Mouse (Mus musculus): ENCODE data around the gene Itpkb. TPM values are rescaled to one million over a fixed set of nuclear protein-coding genes. Genes with fewer than 3 reads are reported as not detected.

The Itpkb gene
- total RNA-seq, 1 experiment = 3.3 TPM

DNA sequence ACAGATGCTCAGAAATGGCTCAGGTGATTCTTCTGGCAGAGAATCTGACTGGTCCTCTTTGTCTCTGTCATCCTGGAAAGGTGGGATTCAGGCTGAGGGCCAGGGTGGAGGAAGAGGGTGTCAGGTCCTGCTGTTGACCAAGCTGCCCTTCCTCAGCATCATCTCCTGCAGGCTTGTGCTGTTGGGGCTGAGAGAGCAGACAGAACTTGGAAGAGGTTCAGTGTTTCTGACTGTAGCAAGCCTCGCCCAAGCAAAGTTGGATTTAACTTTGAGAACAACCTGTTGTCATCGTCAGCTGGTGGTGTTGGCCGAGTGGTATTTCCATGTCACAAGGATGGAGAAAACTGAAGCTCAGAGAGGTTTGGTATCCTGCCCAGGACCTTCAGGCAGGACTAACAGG, 74.4 kb downstream of the Itpkb start:
- no peak overlapping the region for H3K27ac ChIP-seq (ENCODE audit: insufficient read depth, low read depth, low read length, poor library complexity, severe bottlenecking)
- TF ChIP-seq HCFC1 (IDR thresholded peaks at IDR 0.05; ENCODE audit: borderline replicate concordance, insufficient read depth, low read length) (no peak), ZC3H11A (IDR thresholded peaks at IDR 0.05; ENCODE audit: borderline replicate concordance, low read depth, low read length) (no peak), CHD2 (IDR thresholded peaks at IDR 0.05; ENCODE audit: low read depth, low read length) (no peak), ZNF384 (IDR thresholded peaks at IDR 0.05; ENCODE audit: low read depth, low read length) (no peak), MAFK (IDR thresholded peaks at IDR 0.05; ENCODE audit: insufficient read depth, low read depth, low read length) (no peak)
- no peak overlapping the region for H3K4me3 ChIP-seq (ENCODE audit: insufficient read depth in 1 of 2, low read depth in 1 of 2, low read length in 2 of 2, poor library complexity in 1 of 2, severe bottlenecking in 1 of 2)
- H3K9ac ChIP-seq (ENCODE audit: insufficient read depth, low read depth, low read length, poor library complexity, severe bottlenecking) = no peak overlapping the region
- no peaks in the 10 kb centered on the region for H3K36me3 ChIP-seq (ENCODE audit: control insufficient read depth, insufficient read depth, low read length, poor library complexity, severe bottlenecking)
- DNase-seq (ENCODE audit: low read depth, low spot score) = no peak
- H3K9me3 ChIP-seq (ENCODE audit: control insufficient read depth, insufficient read depth, low read depth, low read length) = no peaks in the 10 kb centered on the region
- in situ Hi-C loops (cut with MboI; ENCODE audit: low sequenced_read_pairs in 2 of 2, unreplicated experiment in 2 of 2) = loop anchor here (5.0 to 10.0 kb wide), 2 partner anchors 120 to 132 kb away; no protein-coding TSS in a partner anchor
- H3K4me1 ChIP-seq (ENCODE audit: control insufficient read depth in 2 of 2, insufficient read depth in 2 of 2, low read length in 2 of 2, poor library complexity in 1 of 2) = peaks cover 0 to 8% of the 10 kb centered on the region in 2 experiments; a peak in 2 of 4 replicates

DNA sequence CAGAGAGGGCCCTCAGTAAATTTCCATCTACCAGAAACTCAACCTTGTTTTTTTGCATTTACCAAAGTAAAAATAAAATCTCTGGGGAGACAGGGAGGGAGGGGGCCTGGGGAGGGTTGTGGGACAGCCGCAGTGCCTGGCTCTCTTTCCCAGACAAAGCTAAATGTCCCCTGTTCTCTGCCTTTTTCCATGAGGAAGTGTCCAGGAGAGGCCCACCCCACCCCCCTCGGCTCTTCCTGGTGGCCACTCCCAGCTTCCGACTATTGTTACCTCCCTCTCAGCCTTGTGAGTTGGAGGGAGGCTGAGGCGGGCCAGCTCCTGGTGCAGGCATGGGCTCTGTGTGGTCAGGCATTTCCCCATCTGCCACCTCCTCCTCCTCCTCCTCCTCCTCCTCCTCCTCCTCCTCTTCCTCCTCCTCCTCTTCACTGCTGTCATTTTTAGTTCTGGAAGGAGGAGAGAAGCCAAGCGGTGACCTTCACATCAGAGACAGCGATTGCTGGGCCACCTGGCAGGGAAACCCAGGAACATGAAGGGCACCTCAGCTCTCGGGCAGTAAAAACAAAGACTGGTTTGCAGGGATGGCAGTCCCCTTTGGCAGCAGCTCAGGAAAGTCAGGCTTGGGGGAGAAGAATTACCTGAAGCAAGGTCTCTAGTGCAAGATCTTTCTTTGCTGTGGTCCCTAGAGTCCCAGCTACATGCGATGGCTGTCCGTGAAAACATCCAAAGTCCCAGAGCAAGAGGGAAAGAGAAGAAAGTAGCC, 75.5 kb downstream of the Itpkb start:
- H3K4me3 ChIP-seq (ENCODE audit: insufficient read depth in 1 of 2, low read depth in 1 of 2, low read length in 2 of 2, poor library complexity in 1 of 2, severe bottlenecking in 1 of 2) = no peak overlapping the region
- in situ Hi-C loops (cut with MboI; ENCODE audit: low sequenced_read_pairs in 2 of 2, unreplicated experiment in 2 of 2) = loop anchor here (5.0 to 10.0 kb wide), 2 partner anchors 121 to 133 kb away; no protein-coding TSS in a partner anchor
- no peaks in the 10 kb centered on the region for H3K36me3 ChIP-seq (ENCODE audit: control insufficient read depth, insufficient read depth, low read length, poor library complexity, severe bottlenecking)
- peaks cover 0 to 8% of the 10 kb centered on the region in 2 experiments; a peak in 2 of 4 replicates for H3K4me1 ChIP-seq (ENCODE audit: control insufficient read depth in 2 of 2, insufficient read depth in 2 of 2, low read length in 2 of 2, poor library complexity in 1 of 2)
- H3K9me3 ChIP-seq (ENCODE audit: control insufficient read depth, insufficient read depth, low read depth, low read length) = no peaks in the 10 kb centered on the region
- no peak overlapping the region for H3K27ac ChIP-seq (ENCODE audit: insufficient read depth, low read depth, low read length, poor library complexity, severe bottlenecking)
- no peak overlapping the region for H3K9ac ChIP-seq (ENCODE audit: insufficient read depth, low read depth, low read length, poor library complexity, severe bottlenecking)
- no peak for DNase-seq (ENCODE audit: low read depth, low spot score)
- TF ChIP-seq ZNF384 (IDR thresholded peaks at IDR 0.05; ENCODE audit: low read depth, low read length) (no peak), ZC3H11A (IDR thresholded peaks at IDR 0.05; ENCODE audit: borderline replicate concordance, low read depth, low read length) (no peak), HCFC1 (IDR thresholded peaks at IDR 0.05; ENCODE audit: borderline replicate concordance, insufficient read depth, low read length) (no peak), MAFK (IDR thresholded peaks at IDR 0.05; ENCODE audit: insufficient read depth, low read depth, low read length) (no peak), CHD2 (IDR thresholded peaks at IDR 0.05; ENCODE audit: low read depth, low read length) (no peak)

DNA sequence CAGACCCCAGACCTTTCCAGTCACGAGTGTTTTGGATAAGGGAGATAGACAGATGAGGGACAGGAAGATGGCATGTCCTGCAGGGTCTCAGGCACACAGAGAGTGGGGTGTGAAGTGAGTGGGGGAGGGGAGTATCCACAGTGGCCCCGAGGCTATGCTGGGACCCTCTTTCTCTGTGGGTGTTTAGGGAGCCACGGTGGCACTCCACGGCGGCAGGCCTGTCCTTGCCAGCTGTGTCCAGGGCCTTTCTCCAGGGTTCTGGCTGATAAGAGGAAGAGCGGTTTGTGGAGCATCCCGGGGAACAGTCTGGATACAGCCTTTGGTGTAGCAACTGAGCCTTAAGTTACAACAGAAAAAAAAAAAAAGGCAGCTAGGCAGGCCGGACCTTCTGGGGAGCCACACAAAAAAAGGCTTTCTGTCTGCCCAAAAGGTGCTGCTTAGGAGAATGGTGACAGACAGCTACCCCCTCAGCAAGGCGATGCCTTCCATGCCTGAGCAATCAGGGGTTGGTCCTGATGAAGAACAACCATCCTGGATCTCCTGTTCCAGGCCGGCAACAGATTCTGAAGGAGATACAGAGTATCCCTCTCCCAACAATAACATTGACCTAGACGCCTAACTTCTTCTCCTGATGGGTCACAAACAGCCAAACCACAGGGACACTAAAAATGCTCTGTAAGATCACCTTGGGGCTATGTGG, 76.2 kb downstream of the Itpkb start:
- H3K27ac ChIP-seq (ENCODE audit: insufficient read depth, low read depth, low read length, poor library complexity, severe bottlenecking) = no peak overlapping the region
- no peaks in the 10 kb centered on the region for H3K36me3 ChIP-seq (ENCODE audit: control insufficient read depth, insufficient read depth, low read length, poor library complexity, severe bottlenecking)
- H3K9me3 ChIP-seq (ENCODE audit: control insufficient read depth, insufficient read depth, low read depth, low read length) = no peaks in the 10 kb centered on the region
- H3K9ac ChIP-seq (ENCODE audit: insufficient read depth, low read depth, low read length, poor library complexity, severe bottlenecking) = no peak overlapping the region
- in situ Hi-C loops (cut with MboI; ENCODE audit: low sequenced_read_pairs in 2 of 2, unreplicated experiment in 2 of 2) = loop anchor here (5.0 to 10.0 kb wide), 2 partner anchors 122 to 134 kb away; no protein-coding TSS in a partner anchor
- no peak for TF ChIP-seq ZC3H11A (IDR thresholded peaks at IDR 0.05; ENCODE audit: borderline replicate concordance, low read depth, low read length)
- no peak for TF ChIP-seq MAFK (IDR thresholded peaks at IDR 0.05; ENCODE audit: insufficient read depth, low read depth, low read length)
- no peak for TF ChIP-seq CHD2 (IDR thresholded peaks at IDR 0.05; ENCODE audit: low read depth, low read length)
- no peak for TF ChIP-seq HCFC1 (IDR thresholded peaks at IDR 0.05; ENCODE audit: borderline replicate concordance, insufficient read depth, low read length)
- no peak for TF ChIP-seq ZNF384 (IDR thresholded peaks at IDR 0.05; ENCODE audit: low read depth, low read length)
- H3K4me1 ChIP-seq (ENCODE audit: control insufficient read depth in 2 of 2, insufficient read depth in 2 of 2, low read length in 2 of 2, poor library complexity in 1 of 2) = peaks cover 0 to 8% of the 10 kb centered on the region in 2 experiments; a peak in 2 of 4 replicates
- no peak overlapping the region for H3K4me3 ChIP-seq (ENCODE audit: insufficient read depth in 1 of 2, low read depth in 1 of 2, low read length in 2 of 2, poor library complexity in 1 of 2, severe bottlenecking in 1 of 2)
- DNase-seq (ENCODE audit: low read depth, low spot score) = no peak

DNA sequence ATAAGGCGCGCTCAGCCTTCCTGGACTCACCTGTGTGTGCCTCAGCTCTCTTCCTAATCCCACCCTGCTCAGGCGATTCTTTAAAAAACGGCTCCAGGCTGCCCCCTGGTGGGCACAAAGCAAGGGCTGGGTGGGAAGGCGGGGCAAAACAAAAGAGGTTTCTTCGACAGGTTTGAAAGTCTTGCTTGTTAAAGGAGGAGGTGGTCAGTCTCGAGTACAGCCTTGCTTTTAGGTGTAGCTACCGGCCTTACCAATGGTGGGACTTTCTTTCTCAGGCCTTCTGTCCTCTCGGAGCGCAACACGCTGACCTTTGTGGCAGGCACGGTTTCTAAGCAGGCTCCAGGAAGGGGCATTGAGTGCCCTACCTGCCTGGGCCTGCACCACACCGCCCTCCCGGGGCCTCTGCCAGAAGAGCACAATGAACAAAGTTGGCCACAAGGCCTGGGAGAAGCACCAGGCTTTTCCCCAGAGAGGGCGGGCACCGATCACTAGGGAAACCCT, 76.9 kb downstream of the Itpkb start:
- Histone ChIP-seq H3K36me3 (ENCODE audit: control insufficient read depth, insufficient read depth, low read length, poor library complexity, severe bottlenecking) (no peaks in the 10 kb centered on the region), H3K9ac (ENCODE audit: insufficient read depth, low read depth, low read length, poor library complexity, severe bottlenecking) (no peak overlapping the region), H3K9me3 (ENCODE audit: control insufficient read depth, insufficient read depth, low read depth, low read length) (no peaks in the 10 kb centered on the region), H3K27ac (ENCODE audit: insufficient read depth, low read depth, low read length, poor library complexity, severe bottlenecking) (no peak overlapping the region), H3K4me1 (ENCODE audit: control insufficient read depth in 2 of 2, insufficient read depth in 2 of 2, low read length in 2 of 2, poor library complexity in 1 of 2) (peaks cover 0 to 8% of the 10 kb centered on the region in 2 experiments; a peak in 2 of 4 replicates), H3K4me3 (ENCODE audit: insufficient read depth in 1 of 2, low read depth in 1 of 2, low read length in 2 of 2, poor library complexity in 1 of 2, severe bottlenecking in 1 of 2) (peak overlapping the region in 1 of 2 experiments; percentile 7; a peak in 1 of 4 replicates)
- peak; percentile 82 for TF ChIP-seq ZC3H11A (IDR thresholded peaks at IDR 0.05; ENCODE audit: borderline replicate concordance, low read depth, low read length)
- TF ChIP-seq ZNF384 (IDR thresholded peaks at IDR 0.05; ENCODE audit: low read depth, low read length) = no peak
- in situ Hi-C loops (cut with MboI; ENCODE audit: low sequenced_read_pairs in 2 of 2, unreplicated experiment in 2 of 2) = loop anchor here (5.0 to 10.0 kb wide), 2 partner anchors 122 to 135 kb away; no protein-coding TSS in a partner anchor
- DNase-seq (ENCODE audit: low read depth, low spot score) = peak; percentile 83
